Mouse (Mus musculus) liver, adult 2 months (tissue): Measurements from ENCODE around the gene Fam193a.

Experiments
- CTCF ChIP-seq: fragments of 200-500 bp; IDR thresholded peaks from 2 replicates; pipeline ENCODE4 v1.5.1; 2011; ENCODE audit warnings: low read depth, low read length, control low read depth
- POLR2A ChIP-seq: fragments of 200-500 bp; IDR thresholded peaks from 2 replicates; pipeline ENCODE4 v1.6.1; 2011; ENCODE audit warnings: low read length, control low read depth; ENCODE audit not compliant: insufficient read depth; ENCODE audit errors: extremely low read depth

- no peak for TF ChIP-seq CTCF
- no peak for TF ChIP-seq POLR2A
Observed at GRCm38 (mm10) chr5:34325286-34325685, 44.4 kb upstream of the Fam193a start.
